Mouse (Mus musculus) forebrain, embryonic 13.5 days (tissue): Measurements from ENCODE around the gene Crmp1. TPM values are rescaled to one million over a fixed set of nuclear protein-coding genes. Genes with fewer than 3 reads are reported as not detected.

Experiments used
- ATAC-seq: fragments of 200-750 bp; cut with Nextera tagmentation; 2 replicates; pipeline ENCODE4 v1.8.0; 2017
- H3K27ac ChIP-seq: fragments of 300-500 bp; sonication (generic); 2 replicates; pipeline ENCODE4 v1.5.1; 2015; ENCODE audit warnings: inconsistent platforms, mild to moderate bottlenecking, moderate library complexity
- H3K27me3 ChIP-seq: fragments of 300-500 bp; sonication (generic); 2 replicates; pipeline ENCODE4 v1.6.1; 2015; ENCODE audit warnings: mild to moderate bottlenecking, inconsistent platforms
- H3K36me3 ChIP-seq: fragments of 300-500 bp; sonication (generic); 2 replicates; pipeline ENCODE4 v1.6.1; 2015; ENCODE audit warnings: mild to moderate bottlenecking, inconsistent platforms; ENCODE audit not compliant: poor library complexity, severe bottlenecking
- H3K4me1 ChIP-seq: fragments of 300-500 bp; sonication (generic); 2 replicates; pipeline ENCODE4 v1.6.1; 2015; ENCODE audit warnings: inconsistent platforms
- H3K4me2 ChIP-seq: fragments of 300-500 bp; sonication (generic); 2 replicates; pipeline ENCODE4 v1.6.1; 2015; ENCODE audit warnings: inconsistent platforms, mild to moderate bottlenecking, moderate library complexity
- H3K4me3 ChIP-seq: fragments of 300-500 bp; sonication (generic); 2 replicates; pipeline ENCODE4 v1.5.1; 2015; ENCODE audit warnings: mild to moderate bottlenecking, inconsistent platforms
- H3K9ac ChIP-seq: fragments of 300-500 bp; sonication (generic); 2 replicates; pipeline ENCODE4 v1.6.1; 2015; ENCODE audit warnings: mild to moderate bottlenecking, inconsistent platforms
- H3K9me3 ChIP-seq: fragments of 300-500 bp; sonication (generic); replicated peaks from 2 replicates; pipeline ENCODE4 v1.6.1; 2016; ENCODE audit warnings: inconsistent platforms
- WGBS: fragments of 180-500 bp; shearing (Covaris S2); methylation state at CpG from one replicate; pipeline ENCODE4 v1.1.7; 2015; 5-methylcytosine and 5-hydroxymethylcytosine counted together
- polyA plus RNA-seq: library from polyadenylated mRNA; unstranded; fragments of >200 nt; fragmentation: Nextera tagmentation; extraction: Ambion mirVana; gene quantifications from 2 replicates; pipeline ENCODE4 v1.2.1, GENCODE M21; 2015

Crmp1 gene
- polyA plus RNA-seq, 1 experiment from 2014 or later = 474 TPM

GRCm38 (mm10) chr5:37242360-37243168 is 824 bp downstream of the Crmp1 start:
- Histone ChIP-seq H3K36me3 (no peaks in the 10 kb centered on the region), H3K4me1 (peaks cover 50% of the 10 kb centered on the region), H3K4me3 (peak overlapping the region; percentile 78), H3K27ac (no peak overlapping the region), H3K9ac (peak overlapping the region; percentile 88), H3K27me3 (peaks cover 61% of the 10 kb centered on the region), H3K4me2 (peak overlapping the region; percentile 82), H3K9me3 (no peaks in the 10 kb centered on the region)
- no peak for ATAC-seq
- WGBS = 9% methylated on average over 44 of the region's 44 CpGs

- H3K9ac ChIP-seq = peak overlapping the region; percentile 88
- no peaks in the 10 kb centered on the region for H3K9me3 ChIP-seq
- H3K36me3 ChIP-seq = no peaks in the 10 kb centered on the region
- no peak for ATAC-seq
- WGBS = under 1% methylated on average over 19 of the region's 19 CpGs
- H3K4me1 ChIP-seq = peaks cover 58% of the 10 kb centered on the region
- H3K4me2 ChIP-seq = peak overlapping the region; percentile 82
- H3K4me3 ChIP-seq = peak overlapping the region; percentile 78
- H3K27ac ChIP-seq = peak overlapping the region; percentile 97
- peaks cover 57% of the 10 kb centered on the region for H3K27me3 ChIP-seq
These were observed 1.6 kb downstream of the Crmp1 start for GRCm38 (mm10) chr5:37243169-37243886.

DNA sequence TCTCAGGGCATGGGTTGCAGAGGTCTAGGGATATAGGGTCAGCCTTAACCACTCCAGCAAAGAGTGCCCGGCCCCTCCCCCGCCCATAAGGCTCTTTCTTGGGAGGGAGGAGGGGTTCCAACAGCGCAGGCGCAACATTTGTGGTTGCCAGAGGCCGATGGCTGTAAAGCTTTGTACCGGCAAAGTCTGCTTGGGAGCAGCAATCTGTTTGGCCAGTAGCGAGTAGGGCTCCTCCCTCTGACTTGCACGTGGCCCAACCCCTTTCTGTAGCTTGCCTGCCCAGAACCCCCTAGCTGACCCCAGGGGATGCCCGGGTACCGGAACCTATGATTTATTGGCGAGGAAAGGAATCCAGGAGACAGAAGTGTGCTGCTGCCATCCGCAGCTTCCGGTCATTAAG is 2.4 kb downstream of the Crmp1 start:
- peak overlapping the region; percentile 82 for H3K4me2 ChIP-seq
- peaks cover 66% of the 10 kb centered on the region for H3K4me1 ChIP-seq
- 2% methylated on average over 13 of the region's 13 CpGs for WGBS
- no peaks in the 10 kb centered on the region for H3K36me3 ChIP-seq
- H3K27me3 ChIP-seq = peaks cover 57% of the 10 kb centered on the region
- peak overlapping the region; percentile 97 for H3K27ac ChIP-seq
- no peaks in the 10 kb centered on the region for H3K9me3 ChIP-seq
- peak overlapping the region; percentile 88 for H3K9ac ChIP-seq
- peak; percentile 6 for ATAC-seq
- peak overlapping the region; percentile 78 for H3K4me3 ChIP-seq

GRCm38 (mm10) chr5:37244666-37245242 is 3.0 kb downstream of the Crmp1 start:
- peak overlapping the region; percentile 88 for H3K9ac ChIP-seq

GRCm38 (mm10) chr5:37245651-37246050 is 3.9 kb downstream of the Crmp1 start:
- Histone ChIP-seq H3K27ac (peak overlapping the region; percentile 97), H3K4me3 (peak overlapping the region; percentile 78), H3K4me1 (peaks cover 80% of the 10 kb centered on the region), H3K36me3 (no peaks in the 10 kb centered on the region), H3K9ac (peak overlapping the region; percentile 88), H3K9me3 (no peaks in the 10 kb centered on the region), H3K27me3 (peaks cover 42% of the 10 kb centered on the region), H3K4me2 (peak overlapping the region; percentile 82)
- WGBS = 0% methylated on average over 28 of the region's 42 CpGs
- peak; percentile 69 for ATAC-seq

More at GRCm38 (mm10) chr5:37244666-37245242, 3.0 kb downstream of the Crmp1 start:
- Histone ChIP-seq H3K4me1 (peaks cover 72% of the 10 kb centered on the region), H3K27me3 (peaks cover 51% of the 10 kb centered on the region), H3K27ac (peak overlapping the region; percentile 97), H3K4me2 (peak overlapping the region; percentile 82), H3K36me3 (no peaks in the 10 kb centered on the region), H3K4me3 (peak overlapping the region; percentile 78), H3K9me3 (no peaks in the 10 kb centered on the region)
- ATAC-seq = no peak
- 44% methylated on average over 9 of the region's 9 CpGs for WGBS

GRCm38 (mm10) chr5:37246138-37246910 is 4.6 kb downstream of the Crmp1 start:
- H3K36me3 ChIP-seq = no peaks in the 10 kb centered on the region
- WGBS = 1% methylated on average over 27 of the region's 37 CpGs
- peaks cover 81% of the 10 kb centered on the region for H3K4me1 ChIP-seq
- H3K27ac ChIP-seq = peak overlapping the region; percentile 97
- H3K9ac ChIP-seq = peak overlapping the region; percentile 88
- peak overlapping the region; percentile 78 for H3K4me3 ChIP-seq
- ATAC-seq = peak; percentile 55
- H3K27me3 ChIP-seq = peaks cover 35% of the 10 kb centered on the region
- no peaks in the 10 kb centered on the region for H3K9me3 ChIP-seq
- peak overlapping the region; percentile 82 for H3K4me2 ChIP-seq

DNA sequence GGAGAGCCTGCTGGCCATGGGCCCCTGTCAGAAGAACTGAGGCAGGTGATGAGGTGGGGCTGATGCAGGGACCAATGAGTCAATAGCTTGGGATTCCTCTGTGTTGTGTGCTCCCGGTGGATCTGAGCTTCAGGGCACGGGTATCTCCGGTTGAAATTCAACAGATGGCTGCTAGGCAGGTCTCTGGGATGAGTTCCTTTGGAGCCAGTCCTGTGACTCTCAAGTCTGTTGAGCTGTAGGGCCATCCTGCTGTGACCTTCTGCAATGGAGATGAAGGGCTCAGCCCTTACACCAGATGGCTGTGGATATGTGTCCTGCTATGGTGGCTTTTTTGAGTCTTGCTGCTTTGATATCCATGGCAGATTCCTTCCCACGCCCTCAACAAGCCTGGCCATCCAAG is 5.7 kb downstream of the Crmp1 start:
- Histone ChIP-seq H3K36me3 (0 out of 2 replicates have a peak, but pooled peaks cover 3% of the 10 kb centered on the region), H3K4me3 (peak overlapping the region; percentile 78), H3K9ac (peak overlapping the region; percentile 88), H3K27ac (peak overlapping the region; percentile 97), H3K27me3 (peaks cover 24% of the 10 kb centered on the region), H3K4me2 (peak overlapping the region; percentile 82), H3K4me1 (peaks cover 81% of the 10 kb centered on the region), H3K9me3 (no peaks in the 10 kb centered on the region)
- WGBS = 58% methylated on average over 4 of the region's 4 CpGs
- ATAC-seq = no peak

DNA sequence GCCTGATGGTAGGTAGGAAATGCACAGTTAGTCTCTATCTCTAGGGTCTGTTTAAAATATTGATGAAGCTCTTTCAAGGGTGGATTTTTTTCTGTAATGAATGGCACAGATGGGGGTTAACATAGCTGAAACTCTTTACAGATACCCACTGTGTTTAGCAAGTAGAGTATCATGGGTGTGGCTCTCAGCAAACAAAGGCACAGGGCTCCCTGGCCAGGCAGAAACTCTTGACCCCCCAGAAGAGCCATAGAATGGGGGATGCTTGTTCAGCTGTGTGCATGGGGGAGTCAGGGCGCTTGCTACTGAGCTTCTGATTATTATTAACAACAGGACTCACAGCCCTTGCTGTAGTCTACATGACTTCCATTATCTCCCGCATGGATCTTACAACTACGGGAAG is 7.1 kb downstream of the Crmp1 start:
- 72% methylated on average over 3 of the region's 3 CpGs for WGBS
- peak overlapping the region; percentile 37; the same call in 1 of the 2 replicates for H3K9ac ChIP-seq
- H3K27ac ChIP-seq = no peak overlapping the region
- peak overlapping the region; percentile 78 for H3K4me3 ChIP-seq
- peaks cover 14% of the 10 kb centered on the region; the same call in 1 of the 2 replicates for H3K36me3 ChIP-seq
- H3K9me3 ChIP-seq = no peaks in the 10 kb centered on the region
- peaks cover 10% of the 10 kb centered on the region for H3K27me3 ChIP-seq
- peak overlapping the region; percentile 82 for H3K4me2 ChIP-seq
- ATAC-seq = no peak
- peaks cover 73% of the 10 kb centered on the region for H3K4me1 ChIP-seq

DNA sequence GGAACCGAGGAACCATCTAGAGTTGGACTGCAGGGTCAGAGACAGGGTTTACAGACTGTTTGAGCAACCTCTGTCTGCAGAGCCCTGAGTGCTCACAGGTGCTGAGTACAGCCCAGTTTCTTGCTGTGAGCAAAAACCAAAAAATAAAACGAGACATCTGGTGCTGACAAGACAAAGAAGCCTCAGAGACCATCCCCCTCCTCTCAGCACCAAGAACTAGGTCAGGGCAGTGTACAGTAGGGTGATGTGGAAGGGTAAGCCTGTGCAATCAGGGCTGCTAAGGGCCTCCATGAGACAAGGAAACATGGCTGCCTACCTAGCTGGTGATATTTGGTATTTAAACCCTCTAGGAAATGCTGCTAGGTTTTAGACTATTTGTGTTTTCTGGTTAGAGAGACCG is 9.9 kb downstream of the Crmp1 start:
- H3K4me1 ChIP-seq = peaks cover 80% of the 10 kb centered on the region
- no peaks in the 10 kb centered on the region for H3K9me3 ChIP-seq
- H3K36me3 ChIP-seq = peaks cover 14% of the 10 kb centered on the region; the same call in 1 of the 2 replicates
- no peak overlapping the region for H3K9ac ChIP-seq
- H3K4me3 ChIP-seq = no peak overlapping the region
- H3K27me3 ChIP-seq = no peaks in the 10 kb centered on the region
- no peak for ATAC-seq
- 83% methylated on average over 3 of the region's 3 CpGs for WGBS
- H3K4me2 ChIP-seq = no peak overlapping the region
- H3K27ac ChIP-seq = no peak overlapping the region

GRCm38 (mm10) chr5:37252101-37252804 is 10.5 kb downstream of the Crmp1 start:
- H3K36me3 ChIP-seq = peaks cover 14% of the 10 kb centered on the region; the same call in 1 of the 2 replicates
- no peak overlapping the region for H3K4me3 ChIP-seq
- no peak overlapping the region for H3K27ac ChIP-seq
- H3K9me3 ChIP-seq = no peaks in the 10 kb centered on the region
- no peak for ATAC-seq
- no peak overlapping the region for H3K4me2 ChIP-seq
- no peak overlapping the region for H3K9ac ChIP-seq
- peaks cover 85% of the 10 kb centered on the region for H3K4me1 ChIP-seq
- WGBS = 86% methylated on average over 9 of the region's 9 CpGs
- no peaks in the 10 kb centered on the region for H3K27me3 ChIP-seq

DNA sequence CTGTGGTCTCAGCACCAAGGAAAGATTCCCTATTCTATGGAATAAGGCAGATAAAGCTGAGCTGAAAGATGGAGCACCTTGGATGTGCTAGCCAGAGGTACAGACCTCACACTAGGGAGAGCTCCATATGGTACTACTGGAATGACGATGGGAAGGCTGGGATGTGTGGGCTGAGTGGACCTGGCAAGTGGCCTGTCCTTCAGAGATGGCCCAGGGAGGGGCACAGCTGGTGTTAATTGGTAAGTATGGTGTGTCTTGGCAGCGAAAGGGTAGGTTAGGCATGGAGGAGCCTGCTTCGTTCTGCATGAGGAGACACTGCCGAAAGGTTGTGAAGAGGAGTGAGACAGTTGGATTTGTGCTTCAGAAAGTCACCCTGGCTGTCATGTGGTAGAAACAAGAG is 12.8 kb downstream of the Crmp1 start:
- Histone ChIP-seq H3K4me1 (peaks cover 85% of the 10 kb centered on the region), H3K9ac (no peak overlapping the region), H3K27me3 (no peaks in the 10 kb centered on the region), H3K4me2 (no peak overlapping the region), H3K9me3 (no peaks in the 10 kb centered on the region), H3K4me3 (no peak overlapping the region), H3K36me3 (peaks cover 14% of the 10 kb centered on the region; the same call in 1 of the 2 replicates), H3K27ac (no peak overlapping the region)
- WGBS = 77% methylated on average over 4 of the region's 4 CpGs
- no peak for ATAC-seq
